Mouse (Mus musculus): Measurements from ENCODE around the gene Dynlt1f.
"Not testable (repeated sequence)": the region's sequence is repeated elsewhere in the genome, so short reads cannot be mapped to it uniquely, and the experiment has no call there.

DNA sequence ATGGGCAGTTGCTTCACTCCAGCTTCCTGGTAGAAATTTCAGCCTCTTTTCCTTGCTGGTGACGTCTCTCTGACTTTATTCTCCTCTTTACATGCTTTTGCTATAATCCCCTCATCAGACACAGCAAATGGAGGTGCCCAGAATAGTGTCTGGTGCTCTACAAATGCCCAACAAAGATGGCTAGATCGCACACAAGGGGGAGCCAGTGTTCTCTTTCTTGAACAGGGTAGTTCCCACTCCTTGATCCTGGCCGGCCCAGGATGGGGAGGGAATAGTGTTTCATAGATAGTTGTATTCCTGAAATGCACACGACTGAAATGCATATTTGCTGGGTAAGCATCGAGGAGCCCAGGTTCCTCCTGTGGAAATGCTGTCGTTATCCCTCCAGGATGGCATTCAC is 12.8 kb upstream of the Dynlt1f start:
- not testable (repeated sequence) for TF ChIP-seq GATA1 (IDR thresholded peaks at IDR 0.05; ENCODE audit: borderline replicate concordance, low read length); FLI1 (IDR thresholded peaks at IDR 0.05; ENCODE audit: low read length)
